Mouse (Mus musculus): ENCODE data around the gene Olah.
A peak's percentile ranks its signal among the peaks of the same experiment; 100 is the strongest.
"Not testable (repeated sequence)": the region's sequence is repeated elsewhere in the genome, so short reads cannot be mapped to it uniquely, and the experiment has no call there.

Gene Olah

DNA sequence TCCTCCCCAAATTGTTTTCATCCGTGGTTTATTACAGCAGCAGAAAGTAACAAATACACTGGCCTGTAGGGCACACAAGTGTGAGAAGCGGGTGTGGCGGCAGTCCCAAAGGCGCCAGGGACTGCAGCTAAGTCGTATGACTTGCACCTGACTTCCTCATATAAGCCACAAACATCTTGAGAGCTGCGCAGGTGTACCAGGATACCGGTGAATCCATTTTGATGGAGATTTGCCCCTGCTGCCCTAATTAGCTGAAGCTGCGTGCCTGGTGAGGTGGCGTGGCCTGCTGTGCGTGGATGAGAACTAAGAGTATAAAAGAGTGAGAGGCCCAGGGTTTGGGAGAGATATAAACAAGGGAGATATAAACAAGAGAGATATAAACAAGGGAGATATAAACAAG is at the start of gene Olah:
Gene Olah, minus strand, starts transcription at position 101 of the 400 bp plus-strand sequence.
- DNase-seq (ENCODE audit: low spot score) = not testable (repeated sequence)

DNA sequence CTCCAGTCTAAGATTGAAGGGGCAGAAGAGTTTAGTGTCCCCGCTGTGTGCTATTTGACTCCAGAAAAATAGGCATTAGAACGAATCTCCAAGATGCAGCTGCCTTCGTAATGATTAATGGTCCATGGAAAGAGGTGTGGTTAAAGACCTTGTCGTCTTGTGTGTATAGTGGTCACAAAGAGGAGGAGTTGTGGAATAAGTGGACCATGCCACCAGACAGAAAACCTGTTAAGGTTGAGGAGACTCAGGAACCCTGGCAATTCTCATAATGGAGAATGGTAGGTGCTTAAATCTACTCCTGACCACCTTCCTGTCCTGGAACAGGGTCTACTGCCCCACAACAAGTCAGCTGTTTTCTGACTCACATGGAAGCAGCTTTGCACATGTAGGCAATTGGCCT is 49.0 kb upstream of the Olah start:
- no peak for DNase-seq (ENCODE audit: low spot score)

DNA sequence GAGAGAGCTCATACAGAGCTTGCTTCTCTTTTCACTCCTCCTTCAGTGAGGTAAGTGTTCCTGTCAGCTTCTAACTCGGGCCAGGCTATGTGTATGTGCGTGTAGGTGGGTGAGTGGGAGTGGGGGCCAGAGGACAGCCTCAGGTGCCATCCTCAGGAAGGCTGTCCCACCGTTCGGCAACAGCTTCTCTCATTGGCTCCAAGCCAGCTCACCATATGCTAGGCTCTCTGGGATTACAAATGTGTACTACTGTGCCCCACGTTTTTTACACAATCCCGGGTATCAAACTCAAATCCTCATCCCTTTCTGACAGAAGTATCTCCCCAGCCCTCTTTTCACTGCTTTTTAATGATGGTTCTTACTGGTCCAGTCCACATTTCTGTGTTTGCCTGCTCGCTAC is 47.2 kb upstream of the Olah start:
- DNase-seq (ENCODE audit: low spot score) = no peak

DNA sequence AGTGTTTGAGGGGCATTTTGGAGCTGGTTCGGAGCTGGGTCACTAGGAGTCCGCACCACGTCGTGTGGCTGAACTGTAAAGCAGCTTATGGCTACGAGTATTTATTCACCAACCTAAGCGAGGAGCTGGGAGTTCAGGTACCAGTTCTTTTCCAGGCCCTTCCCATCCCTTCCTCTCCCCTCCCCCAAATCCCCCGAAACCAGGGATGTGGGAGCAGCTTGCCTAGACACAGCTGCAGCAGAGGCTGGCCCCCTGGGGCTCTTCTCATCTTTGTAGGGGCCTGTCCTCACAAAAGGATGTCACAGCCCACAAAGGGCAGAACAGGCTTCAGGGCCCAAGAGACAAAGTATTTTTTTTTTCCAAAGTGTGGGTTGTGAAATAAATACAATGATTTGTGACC is 40.9 kb upstream of the Olah start:
- no peak for DNase-seq (ENCODE audit: low spot score)

DNA sequence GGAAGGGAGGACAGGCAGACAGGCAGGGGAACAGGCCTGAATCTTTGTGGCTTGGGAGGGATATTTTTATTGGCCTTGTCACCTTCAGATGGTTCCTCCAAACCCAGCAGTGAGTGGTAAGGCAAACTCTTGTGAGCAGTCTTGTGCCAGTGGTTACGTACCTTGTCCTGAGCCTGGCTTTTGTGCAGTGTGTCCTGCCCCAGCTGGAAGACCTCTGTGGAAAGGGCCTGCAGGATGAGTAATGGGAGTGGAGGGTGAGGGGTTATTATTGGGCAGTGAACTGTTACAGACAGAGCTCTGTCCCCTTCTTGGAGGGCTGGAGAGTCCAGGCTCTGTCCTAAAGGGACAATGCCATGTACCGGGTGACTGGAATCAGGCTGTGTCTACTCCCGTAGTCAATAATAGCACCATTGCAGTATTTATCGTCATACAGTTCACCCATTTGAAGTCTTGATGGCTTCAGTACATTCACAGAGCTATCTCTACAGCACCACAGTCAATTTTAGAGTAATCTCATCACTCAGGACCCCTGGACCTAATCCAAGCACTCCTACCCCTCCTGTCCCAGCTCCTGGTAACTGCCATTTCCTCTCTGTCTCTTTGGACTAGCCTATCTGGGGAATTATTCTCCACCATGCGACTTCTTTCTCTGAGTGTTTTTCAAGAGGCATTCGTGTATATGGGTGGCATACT is 38.5 kb upstream of the Olah start:
- no peak for DNase-seq (ENCODE audit: low spot score)

DNA sequence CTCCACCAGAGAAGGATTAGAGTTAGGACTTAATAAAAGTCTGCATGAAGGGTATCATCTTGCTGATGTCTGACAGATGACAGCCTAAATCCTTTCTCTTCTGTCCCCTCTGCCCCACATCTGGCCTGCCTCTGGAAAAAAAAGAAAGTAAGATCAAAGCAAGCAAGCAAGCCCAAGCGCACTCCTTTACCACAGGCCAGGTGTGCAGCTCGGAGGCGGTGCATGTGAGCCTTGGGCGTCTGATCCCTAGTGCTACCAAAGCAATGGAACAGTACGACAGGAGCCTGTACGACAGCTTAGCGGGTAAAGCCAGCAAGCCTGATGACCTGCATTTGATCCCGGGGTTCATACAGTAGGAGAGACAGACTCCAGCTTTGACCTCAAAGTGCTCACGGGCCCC is 33.9 kb upstream of the Olah start:
- no peak for DNase-seq (ENCODE audit: low spot score)

DNA sequence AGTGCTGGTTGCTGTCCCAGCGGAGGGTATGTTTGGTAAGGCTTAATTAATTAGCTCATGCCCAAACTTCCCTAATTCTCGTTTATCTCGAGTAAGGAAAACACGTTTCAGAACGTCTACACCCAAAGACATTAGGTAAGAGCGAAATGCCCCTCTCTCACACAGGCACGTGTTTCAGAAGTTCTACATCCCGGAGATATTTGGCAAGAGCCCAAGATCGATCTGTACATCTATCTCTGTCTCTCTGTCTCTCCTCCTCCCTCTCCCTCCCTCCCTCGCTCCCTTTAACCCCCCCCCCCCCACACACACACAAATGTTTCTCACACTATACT is 27.5 kb upstream of the Olah start:
- no peak for DNase-seq (ENCODE audit: low spot score)

DNA sequence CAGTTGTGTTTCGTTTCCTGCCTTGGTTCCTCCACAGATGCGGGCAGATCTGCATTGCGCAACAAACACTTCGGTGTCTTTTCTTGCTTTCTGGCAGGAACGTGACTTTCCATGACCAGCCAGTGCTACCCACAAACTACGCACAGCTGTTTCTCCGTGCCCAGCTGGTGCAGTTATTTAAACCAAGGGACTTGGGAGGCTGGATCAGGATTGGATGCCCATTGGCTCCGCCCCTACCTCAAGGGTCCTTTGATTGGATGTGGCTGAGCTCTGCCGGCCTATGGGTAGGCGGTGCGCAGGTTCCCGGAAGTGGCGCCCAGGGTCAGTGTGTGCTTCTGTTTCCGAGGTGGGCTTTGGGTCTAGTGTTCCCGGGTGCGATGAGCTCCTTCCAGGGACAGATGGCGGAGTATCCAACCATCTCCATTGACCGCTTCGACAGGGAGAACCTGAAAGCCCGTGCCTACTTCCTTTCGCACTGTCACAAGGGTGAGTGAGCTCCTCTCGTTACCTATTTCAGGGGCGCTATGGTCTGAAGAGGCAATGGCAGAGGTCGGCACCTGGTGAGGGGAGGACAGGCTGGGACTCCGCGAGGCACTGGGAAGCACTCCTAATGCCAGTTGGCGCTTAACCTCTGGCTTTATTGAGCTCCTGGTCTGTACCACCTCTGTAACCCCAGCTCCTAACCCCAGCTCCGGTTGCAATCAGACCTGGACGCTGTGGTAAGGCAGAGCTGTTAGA is 27.0 kb upstream of the Olah start, which contains the start of gene Dclre1c:
Gene Dclre1c, plus strand, starts transcription at position 291 of the 738 bp plus-strand sequence.
- peak; percentile 50 for DNase-seq (ENCODE audit: low spot score)

DNA sequence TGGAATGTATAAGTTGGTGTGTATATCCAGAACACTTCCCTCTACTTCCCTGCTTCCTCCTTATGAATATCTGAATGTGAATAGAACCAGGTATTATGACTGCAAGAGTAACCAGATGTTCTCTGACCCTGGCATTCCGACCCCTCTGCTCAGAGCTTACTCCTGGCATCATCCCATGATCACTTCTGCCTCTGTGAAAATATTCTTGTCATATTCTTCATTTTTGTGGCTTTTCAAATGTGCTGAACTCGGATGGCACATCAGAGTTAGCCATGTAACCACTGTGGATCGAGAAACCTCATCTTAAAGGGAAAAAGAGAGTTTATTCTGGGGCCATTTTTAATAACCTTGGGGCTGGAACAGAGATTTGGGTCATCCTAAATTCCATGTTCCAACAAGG is 25.5 kb upstream of the Olah start, which contains the start of gene Meig1:
Gene Meig1, minus strand, starts transcription at position 101 of the 400 bp plus-strand sequence.
- DNase-seq (ENCODE audit: low spot score) = no peak

DNA sequence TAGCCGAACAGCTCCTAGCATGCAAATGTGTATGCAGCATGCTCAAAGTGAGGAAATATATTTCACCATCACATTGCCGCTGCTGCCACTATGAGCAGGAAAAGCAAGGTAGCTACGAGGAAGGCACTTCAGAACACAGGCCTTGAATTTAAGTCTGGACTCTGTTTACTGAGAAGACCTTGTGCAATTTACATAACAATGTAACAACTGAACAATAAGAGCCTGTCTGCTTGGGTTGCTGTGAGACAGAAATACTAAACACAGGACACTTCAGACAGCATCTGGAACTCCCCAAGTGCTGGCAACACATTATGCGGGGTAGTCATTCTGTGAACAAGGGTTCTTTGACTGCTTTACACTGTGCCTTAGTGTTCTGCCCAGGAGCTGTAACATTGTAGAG is 23.1 kb upstream of the Olah start:
- no peak for DNase-seq (ENCODE audit: low spot score)

DNA sequence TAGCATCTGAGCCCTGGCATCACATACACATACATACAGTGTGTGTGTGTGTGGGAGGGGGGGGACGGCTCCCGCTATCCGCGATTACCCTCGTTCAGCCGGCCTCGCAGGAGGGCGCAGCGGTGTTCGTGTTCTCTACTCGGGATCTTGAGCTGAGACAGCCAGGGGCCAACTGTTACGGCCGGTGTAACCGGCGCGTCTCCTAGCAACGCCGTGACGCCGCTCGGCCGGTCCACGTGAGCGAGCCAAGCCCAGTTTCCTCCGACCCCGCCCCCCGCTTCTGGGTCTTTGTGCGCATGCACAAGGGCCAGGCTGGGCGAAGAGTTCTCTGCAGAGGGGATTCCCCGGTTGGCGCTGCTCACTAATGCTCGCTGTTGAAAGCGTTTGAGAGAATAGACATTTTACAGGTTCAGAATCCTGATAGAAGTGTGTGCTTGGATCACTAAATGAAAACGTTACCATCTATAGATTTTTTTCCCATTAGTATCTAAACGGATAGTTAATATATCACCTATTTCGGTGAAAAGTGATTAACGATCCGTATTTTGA is 21.9 kb upstream of the Olah start:
- peak; percentile 72 for DNase-seq (ENCODE audit: low spot score)

DNA sequence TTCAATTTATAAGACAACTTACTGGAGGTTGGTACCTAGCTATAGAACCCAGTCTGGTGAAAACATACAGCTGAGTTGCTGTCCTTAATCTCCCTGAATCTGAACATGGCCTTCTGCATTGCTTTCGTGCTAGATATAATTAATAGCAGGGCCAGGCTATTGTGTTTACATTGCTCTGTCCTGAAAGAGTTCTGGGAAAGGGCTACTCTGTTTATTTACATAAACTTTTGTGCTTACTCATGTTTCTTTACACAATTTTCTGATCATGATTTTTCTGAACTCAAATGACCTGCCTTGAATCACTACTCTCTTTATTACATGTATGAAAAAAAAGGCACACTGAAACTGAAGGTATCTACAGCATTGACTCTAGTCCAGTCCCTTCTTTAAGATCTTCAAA is 18.7 kb upstream of the Olah start:
- DNase-seq (ENCODE audit: low spot score) = no peak

DNA sequence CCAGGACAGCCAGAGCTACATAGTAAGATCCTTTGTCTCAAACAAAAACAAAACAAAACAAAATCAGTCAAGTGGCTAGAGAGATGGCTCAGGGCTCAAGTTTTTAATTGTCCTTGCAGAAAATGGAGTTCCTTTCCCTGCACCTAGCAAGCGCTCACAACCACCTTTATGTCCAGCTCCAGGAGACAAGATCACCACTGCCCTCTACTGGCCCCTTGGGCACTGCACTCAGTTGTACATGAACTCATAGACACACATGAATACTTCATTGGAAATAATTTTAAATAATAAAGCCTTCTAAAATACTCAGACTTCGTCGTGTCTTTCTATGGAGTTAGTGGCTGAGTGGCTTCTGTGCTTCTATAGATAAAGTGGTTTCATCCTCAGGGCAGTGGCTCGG is 17.2 kb upstream of the Olah start:
- no peak for DNase-seq (ENCODE audit: low spot score)

DNA sequence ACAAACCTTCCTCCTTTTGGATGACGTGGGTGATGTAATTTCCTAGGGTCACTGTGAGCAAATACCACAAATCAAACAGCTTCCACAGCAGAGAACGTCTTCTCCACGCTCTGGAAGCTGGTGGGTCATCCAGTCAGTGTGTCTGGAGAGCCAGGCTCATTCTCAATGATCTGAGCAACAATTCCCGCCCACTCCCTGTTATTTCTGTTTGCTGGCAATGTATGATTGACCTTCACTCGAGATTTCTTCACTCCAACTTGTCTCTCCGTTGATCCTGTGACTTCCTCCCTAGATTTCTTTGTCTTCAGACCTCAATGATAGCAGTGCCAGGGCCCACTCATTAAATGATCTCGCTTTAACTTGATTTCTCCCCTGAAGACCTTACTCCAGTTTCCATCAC is 10.7 kb upstream of the Olah start:
- no peak for DNase-seq (ENCODE audit: low spot score)

DNA sequence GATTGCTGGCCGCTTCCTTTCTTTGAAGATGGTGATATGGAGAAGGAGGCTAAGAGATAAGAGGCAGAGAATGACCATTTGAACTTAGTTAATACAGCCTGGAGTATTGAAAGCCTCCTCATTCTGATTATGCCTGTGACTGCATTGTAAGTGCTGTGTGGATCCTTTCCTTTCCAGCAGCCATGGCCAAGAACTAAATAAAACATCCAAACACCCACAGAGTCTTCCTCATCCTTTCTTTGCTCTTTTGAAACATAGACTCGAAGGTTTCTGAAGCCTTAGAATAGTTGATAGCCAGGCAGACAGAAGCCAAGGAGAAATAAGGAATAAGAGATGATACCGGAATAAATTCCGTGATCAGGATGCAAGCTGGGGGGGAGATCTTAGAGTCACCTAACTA is 9.0 kb upstream of the Olah start:
- no peak for DNase-seq (ENCODE audit: low spot score)

DNA sequence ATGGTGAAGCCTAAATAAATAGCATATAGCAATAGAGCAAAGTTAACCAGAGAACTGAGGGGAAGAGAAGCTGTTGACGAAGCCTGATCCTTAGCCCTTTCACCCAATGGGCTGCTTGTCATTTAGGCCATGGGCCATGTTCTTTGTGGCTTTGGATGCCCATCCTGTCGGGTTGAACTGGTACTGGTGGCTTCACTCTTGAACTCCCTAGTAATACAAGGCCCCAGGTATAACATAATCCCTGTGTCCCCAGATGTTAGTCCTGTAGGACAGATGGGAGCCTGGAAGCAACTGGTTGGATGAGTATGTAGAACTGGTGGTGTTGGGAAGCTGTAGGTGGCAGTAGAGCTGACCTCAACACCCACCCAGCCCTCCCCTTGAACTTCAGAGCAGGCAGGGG is 5.1 kb downstream of the Olah start:
- DNase-seq (ENCODE audit: low spot score) = no peak

DNA sequence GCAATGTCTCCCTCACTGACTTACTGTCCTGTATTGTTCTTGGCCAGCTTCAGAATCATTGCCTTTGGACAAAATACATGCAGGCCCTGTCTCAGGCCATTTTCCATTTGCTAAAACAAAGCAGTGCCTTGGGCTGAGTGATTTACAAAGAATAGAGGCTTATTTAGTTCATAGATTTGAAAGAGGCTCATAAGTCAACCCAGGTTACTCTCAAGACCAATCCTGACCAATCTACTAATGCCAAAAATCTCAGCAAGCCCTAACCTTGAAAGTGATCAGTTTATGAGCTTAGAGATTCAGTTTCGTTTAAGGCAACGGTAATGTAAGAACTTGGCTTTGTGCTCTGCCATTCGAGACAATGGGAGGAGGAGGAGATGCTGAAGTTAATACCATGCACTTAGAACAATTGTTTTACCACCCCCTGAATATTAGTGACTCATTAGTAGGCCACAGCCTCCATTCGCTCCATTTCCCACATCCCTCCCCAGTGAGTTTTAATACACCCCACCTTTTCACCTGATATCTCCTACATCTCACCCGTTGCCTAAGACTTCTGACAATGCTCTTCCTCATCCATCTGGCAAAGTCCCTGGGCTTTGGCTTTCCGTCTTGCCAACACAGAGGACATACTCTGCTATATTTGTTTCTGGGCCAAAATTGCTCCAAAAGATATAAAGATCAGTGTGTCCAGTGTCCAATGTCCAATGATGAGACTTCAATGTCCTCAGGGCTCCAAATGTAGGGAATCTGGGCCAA is 9.7 kb downstream of the Olah start:
- DNase-seq (ENCODE audit: low spot score) = no peak

DNA sequence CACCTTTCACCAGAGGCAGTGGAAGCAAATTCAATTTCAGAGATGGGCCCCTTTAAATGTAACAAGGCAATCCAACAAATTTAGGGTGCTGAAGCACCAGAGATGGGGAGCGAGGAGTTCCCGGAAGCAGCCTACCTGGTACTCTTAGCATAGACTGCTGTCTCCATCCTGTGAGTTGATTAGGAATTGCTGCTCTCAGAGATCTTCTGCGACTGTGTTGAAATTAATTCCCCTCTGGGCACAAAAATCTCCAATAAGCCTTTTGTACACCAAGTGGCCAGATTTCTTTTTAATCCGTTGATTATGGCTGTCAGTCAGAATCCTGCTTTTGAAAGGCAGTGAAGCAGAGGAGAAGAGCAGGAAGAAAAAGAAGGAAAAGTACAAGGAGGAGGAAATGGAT is 31.9 kb downstream of the Olah start:
- no peak for DNase-seq (ENCODE audit: low spot score)

DNA sequence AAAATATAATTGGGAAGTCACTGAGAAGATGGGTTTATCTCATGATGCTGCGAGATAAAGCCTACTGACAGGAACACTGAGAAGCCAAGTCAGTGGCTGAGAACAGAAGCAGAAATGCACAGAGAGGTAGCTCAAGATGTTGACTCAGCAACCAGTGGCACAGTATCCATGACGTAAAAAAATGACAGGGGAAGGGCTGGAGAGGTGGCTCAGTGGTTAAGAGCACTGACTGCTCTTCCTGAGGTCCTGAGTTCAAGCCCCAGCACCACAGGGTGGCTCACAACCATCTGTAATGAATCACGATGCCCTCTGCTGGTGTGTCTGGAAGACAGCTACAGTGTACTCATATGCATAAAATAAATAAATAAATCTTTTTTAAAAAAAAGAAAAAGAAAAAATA is 35.9 kb downstream of the Olah start:
- DNase-seq (ENCODE audit: low spot score) = no peak

DNA sequence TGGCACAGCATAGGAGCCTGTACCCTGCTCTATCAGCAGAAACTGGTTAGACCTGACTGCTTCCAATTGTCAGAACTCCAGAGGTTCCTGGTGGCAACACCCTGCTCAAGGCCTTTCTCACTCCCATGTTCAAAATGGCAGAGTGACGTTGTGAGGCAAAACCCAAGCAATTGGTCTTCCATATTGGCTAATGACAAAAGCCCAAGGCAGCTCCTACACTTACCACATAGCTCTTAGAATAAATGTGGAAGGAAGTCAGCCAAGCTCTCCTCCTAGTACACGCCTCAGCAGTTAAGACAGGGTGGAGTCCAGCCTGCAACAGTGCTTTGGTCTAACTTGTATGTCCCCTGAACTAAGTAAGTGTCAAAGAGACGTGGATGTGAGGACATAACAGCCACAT is 39.1 kb downstream of the Olah start:
- no peak for DNase-seq (ENCODE audit: low spot score)

DNA sequence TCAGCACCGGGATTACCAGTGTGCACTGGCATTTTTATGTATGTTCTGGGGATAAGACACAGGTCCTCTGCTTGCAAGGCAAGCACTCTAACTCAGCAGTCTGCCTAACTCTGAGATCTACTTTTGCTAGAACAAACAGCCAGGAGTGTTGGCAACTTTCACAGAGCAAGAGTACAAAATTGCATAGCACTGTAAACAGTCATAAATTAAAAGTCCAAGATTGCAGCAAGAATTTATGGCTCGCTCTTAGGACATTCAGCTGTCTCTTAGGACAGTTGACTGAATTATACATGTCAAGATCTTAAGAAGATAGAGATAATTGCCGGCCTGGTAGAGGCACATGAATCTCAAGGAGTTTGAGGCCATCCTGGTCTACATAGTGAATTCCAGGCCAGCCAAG is 40.7 kb downstream of the Olah start:
- no peak for DNase-seq (ENCODE audit: low spot score)

DNA sequence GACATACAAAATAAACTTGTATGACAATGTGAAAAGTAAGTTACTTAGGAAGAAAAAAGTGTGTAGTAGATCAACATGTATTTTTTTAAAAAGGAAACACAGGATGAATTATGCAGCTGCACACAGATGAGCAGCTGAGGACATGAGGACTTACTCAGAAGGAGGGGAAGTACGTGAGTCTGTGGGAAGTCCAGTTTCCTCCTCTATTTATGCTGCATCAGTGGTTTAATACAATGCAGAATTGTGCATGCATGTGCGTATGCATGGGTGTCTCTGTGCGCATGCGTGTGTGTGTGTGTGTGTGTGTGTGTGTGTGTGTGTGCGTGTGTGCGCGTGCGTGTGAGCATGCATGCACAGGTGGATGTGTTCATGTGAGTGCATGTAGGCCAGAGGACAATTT is 41.2 kb downstream of the Olah start:
- no peak for DNase-seq (ENCODE audit: low spot score)

DNA sequence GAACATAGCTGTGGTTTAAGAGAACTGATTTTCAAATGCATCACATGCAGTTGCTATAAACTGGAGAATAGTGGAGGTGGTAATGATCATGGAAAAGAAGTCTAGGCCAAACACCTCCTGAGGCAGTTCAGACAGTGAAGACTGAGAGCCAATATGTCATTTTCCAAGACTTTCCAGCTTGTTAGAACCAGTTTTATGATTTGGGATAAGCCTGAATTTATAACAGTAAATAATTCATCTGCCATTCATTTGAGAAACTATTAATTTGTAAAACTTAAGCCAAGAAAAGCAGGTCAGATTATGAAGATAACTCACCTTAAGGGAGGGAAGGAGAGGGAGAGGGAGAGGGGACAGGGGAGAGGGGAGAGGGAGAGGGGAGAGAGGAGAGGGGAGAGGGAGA is 43.9 kb downstream of the Olah start:
- no peak for DNase-seq (ENCODE audit: low spot score)
